Mouse (Mus musculus) ES-E14 (cell line): ENCODE data around the gene Disp1. TPM values are rescaled to one million over a fixed set of nuclear protein-coding genes. Genes with fewer than 3 reads are reported as not detected.

Source experiments
- DNase-seq: peaks from one replicate; pipeline ENCODE4 v3.0.0-alpha.2; 2013; ENCODE audit warnings: low read depth, low spot score
- H3K27ac ChIP-seq: 2 replicates; pipeline ENCODE4 v1.5.1; 2012; ENCODE audit warnings: low read depth, mild to moderate bottlenecking, low read length, moderate library complexity, mixed read lengths; ENCODE audit not compliant: poor library complexity, insufficient read depth, severe bottlenecking
- H3K36me3 ChIP-seq: 2 replicates; pipeline ENCODE4 v1.6.1; 2012; ENCODE audit warnings: mild to moderate bottlenecking, low read length, moderate library complexity, mixed read lengths; ENCODE audit not compliant: control insufficient read depth, poor library complexity, insufficient read depth, severe bottlenecking
- H3K4me1 ChIP-seq, 2 experiments: fragments of 150-350 bp in 1 of 2; sonication (generic) in 1 of 2; 2 replicates each; pipeline ENCODE4 v1.6.1; 2012; ENCODE audit warnings: low read length in 2 of 2, mild to moderate bottlenecking in 1 of 2, mixed read lengths in 1 of 2; ENCODE audit not compliant: control insufficient read depth in 2 of 2, insufficient read depth in 2 of 2, poor library complexity in 1 of 2
- H3K4me3 ChIP-seq, 2 experiments: fragments of 150-350 bp in 1 of 2; sonication (generic) in 1 of 2; 2 replicates each; pipeline ENCODE4 v1.5.1; 2012; ENCODE audit warnings: low read length in 2 of 2, low read depth in 1 of 2, mild to moderate bottlenecking in 1 of 2, mixed read lengths in 1 of 2; ENCODE audit not compliant: insufficient read depth in 1 of 2, poor library complexity in 1 of 2, severe bottlenecking in 1 of 2
- H3K9ac ChIP-seq: 2 replicates; pipeline ENCODE4 v1.6.1; 2012; ENCODE audit warnings: low read depth, mild to moderate bottlenecking, low read length, mixed read lengths; ENCODE audit not compliant: poor library complexity, insufficient read depth, severe bottlenecking
- H3K9me3 ChIP-seq: fragments of 150-350 bp; sonication (generic); 2 replicates; pipeline ENCODE4 v1.6.1; 2012; ENCODE audit warnings: low read depth, mild to moderate bottlenecking, low read length; ENCODE audit not compliant: control insufficient read depth, insufficient read depth
- CHD2 ChIP-seq: IDR thresholded peaks from 2 replicates; pipeline ENCODE4 v1.6.1; 2014; ENCODE audit warnings: mild to moderate bottlenecking, low read depth, low read length, inconsistent platforms
- HCFC1 ChIP-seq: IDR thresholded peaks from 2 replicates; pipeline ENCODE4 v1.6.1; 2012; ENCODE audit warnings: low read length, inconsistent platforms, borderline replicate concordance; ENCODE audit not compliant: insufficient read depth
- MAFK ChIP-seq: IDR thresholded peaks from 2 replicates; pipeline ENCODE4 v1.6.1; 2014; ENCODE audit warnings: mild to moderate bottlenecking, low read depth, low read length, inconsistent platforms; ENCODE audit not compliant: insufficient read depth
- ZC3H11A ChIP-seq: IDR thresholded peaks from 2 replicates; pipeline ENCODE4 v1.6.1; 2012; ENCODE audit warnings: low read depth, mild to moderate bottlenecking, inconsistent platforms, low read length, borderline replicate concordance
- ZNF384 ChIP-seq: IDR thresholded peaks from 2 replicates; pipeline ENCODE4 v1.6.1; 2012; ENCODE audit warnings: low read depth, low read length, inconsistent platforms
- in situ Hi-C, 2 experiments: fragments of 600-800 bp; cut with MboI; formaldehyde crosslinking; loops; one replicate each; pipeline ENCODE4 v1.15.1; 2025; ENCODE audit warnings: low sequenced_read_pairs in 2 of 2, inconsistent platforms in 1 of 2; ENCODE audit not compliant: unreplicated experiment in 2 of 2
- total RNA-seq: library from RNA; depleted of rRNA; stranded (reverse); fragments of 300-350 nt; gene quantifications from 2 replicates; pipeline ENCODE4 v1.2.3, GENCODE M21; 2012

The Disp1 gene
- total RNA-seq, 1 experiment, result 13.5 TPM

DNA sequence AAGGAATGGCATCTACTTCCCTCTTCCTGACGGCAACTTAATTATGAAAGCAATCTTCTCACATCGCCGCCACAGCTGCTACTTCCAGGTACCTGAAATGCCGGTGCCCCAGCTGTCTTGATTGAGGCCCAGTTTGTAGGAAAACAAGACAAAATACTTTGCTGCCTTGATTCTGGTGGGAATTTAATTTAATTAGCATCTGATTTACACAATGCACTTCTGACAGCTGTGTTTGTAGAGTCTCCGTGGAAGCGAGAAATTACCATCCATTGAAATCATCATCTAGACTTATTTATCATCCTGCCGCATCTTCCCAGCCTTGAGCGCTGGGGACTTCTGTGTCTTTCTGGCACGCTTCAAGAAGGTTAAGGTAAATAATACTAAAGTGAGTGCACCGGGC lies 31.3 kb upstream of the Disp1 start:
- in situ Hi-C loops, result loop anchor here in 1 of 2 experiments (25.0 kb wide), 1 partner anchor 690 kb away; the partner anchor contains the start of gene Capn8

DNA sequence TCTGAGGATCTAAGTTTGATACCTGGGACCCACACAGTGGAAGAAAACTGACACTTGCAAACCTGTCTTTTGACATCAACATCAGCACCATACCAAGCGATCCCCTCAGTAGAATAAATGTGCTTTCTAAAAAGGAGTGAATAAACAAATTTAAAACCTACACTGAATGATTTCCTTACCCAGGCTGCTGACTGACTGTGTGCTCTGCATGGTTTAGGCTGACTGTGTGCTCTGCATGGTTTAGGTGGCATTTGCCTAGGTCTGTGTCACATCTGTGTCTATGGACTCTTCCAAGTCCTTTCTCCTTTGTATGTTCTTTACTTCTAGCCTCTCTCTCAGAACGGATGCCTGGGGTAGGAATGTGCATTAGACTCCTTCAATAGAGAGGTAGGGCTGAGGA lies 30.5 kb upstream of the Disp1 start:
- DNase-seq, result no peak
- in situ Hi-C loops, result loop anchor here in 1 of 2 experiments (25.0 kb wide), 1 partner anchor 690 kb away; the partner anchor contains the start of gene Capn8
- no peak overlapping the region for H3K4me3 ChIP-seq
- H3K4me1 ChIP-seq, result no peaks in the 10 kb centered on the region
- H3K36me3 ChIP-seq, result no peaks in the 10 kb centered on the region
- no peak overlapping the region for H3K9ac ChIP-seq
- H3K27ac ChIP-seq, result no peak overlapping the region
- TF ChIP-seq MAFK (no peak), HCFC1 (no peak), ZC3H11A (no peak), CHD2 (no peak), ZNF384 (no peak)
- H3K9me3 ChIP-seq, result no peaks in the 10 kb centered on the region

More for the DNA sequence above, 31.3 kb upstream of the Disp1 start:
- Histone ChIP-seq H3K4me3 (no peak overlapping the region), H3K9me3 (no peaks in the 10 kb centered on the region), H3K27ac (no peak overlapping the region), H3K36me3 (no peaks in the 10 kb centered on the region), H3K4me1 (no peaks in the 10 kb centered on the region), H3K9ac (no peak overlapping the region)
- DNase-seq, result no peak
- TF ChIP-seq ZNF384 (no peak), ZC3H11A (no peak)

DNA sequence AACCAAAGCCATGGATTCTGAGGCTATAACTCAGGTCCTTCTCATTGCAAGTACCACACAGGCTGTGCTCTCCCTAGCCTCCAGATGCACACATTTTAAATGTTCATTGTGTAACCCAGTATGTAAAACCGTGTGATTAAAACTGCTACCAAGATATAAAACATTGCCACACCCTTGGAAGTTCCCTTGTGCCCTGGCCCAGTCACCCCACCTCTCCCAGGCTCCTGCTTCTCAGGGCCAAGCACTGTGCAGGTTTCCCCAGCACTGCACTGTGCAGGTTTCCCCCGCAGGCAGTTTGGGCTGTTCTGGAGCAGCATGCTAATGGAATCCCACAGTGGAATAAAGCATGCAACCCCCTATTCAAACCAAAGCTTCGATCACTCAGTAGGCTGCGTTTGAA lies 29.3 kb upstream of the Disp1 start:
- no peaks in the 10 kb centered on the region for H3K36me3 ChIP-seq
- TF ChIP-seq ZC3H11A, result no peak
- no peak for TF ChIP-seq CHD2
- no peak for TF ChIP-seq HCFC1
- TF ChIP-seq ZNF384, result no peak
- no peak for TF ChIP-seq MAFK
- no peak for DNase-seq
- in situ Hi-C loops, result loop anchor here in 1 of 2 experiments (25.0 kb wide), 1 partner anchor 688 kb away; the partner anchor contains the start of gene Capn8
- H3K4me1 ChIP-seq, result no peaks in the 10 kb centered on the region
- H3K4me3 ChIP-seq, result no peak overlapping the region
- H3K9ac ChIP-seq, result no peak overlapping the region
- H3K27ac ChIP-seq, result no peak overlapping the region
- no peaks in the 10 kb centered on the region for H3K9me3 ChIP-seq

DNA sequence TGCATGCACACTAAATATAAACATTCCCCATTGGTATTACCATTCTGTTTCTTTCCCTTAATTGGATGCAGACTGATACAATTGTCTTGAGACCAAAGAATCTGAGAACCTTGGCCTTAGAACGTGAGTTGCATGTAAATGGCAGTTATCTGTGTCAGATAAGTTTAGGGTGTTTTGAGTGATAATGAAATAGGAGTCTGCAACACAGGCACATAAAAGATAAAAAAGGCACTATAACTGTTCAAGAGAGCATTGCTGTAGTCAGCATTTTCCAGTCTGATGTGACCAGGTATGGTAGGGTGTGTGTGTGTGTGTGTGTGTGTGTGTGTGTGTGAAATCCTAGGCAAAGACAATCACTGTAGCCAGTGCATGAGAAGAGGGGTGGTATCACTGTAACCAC lies 26.8 kb upstream of the Disp1 start:
- H3K36me3 ChIP-seq, result no peaks in the 10 kb centered on the region
- no peaks in the 10 kb centered on the region for H3K9me3 ChIP-seq
- no peaks in the 10 kb centered on the region for H3K4me1 ChIP-seq
- no peak overlapping the region for H3K4me3 ChIP-seq
- H3K27ac ChIP-seq, result no peak overlapping the region
- no peak overlapping the region for H3K9ac ChIP-seq
- in situ Hi-C loops, result no loop called here
- no peak for TF ChIP-seq CHD2
- no peak for TF ChIP-seq ZC3H11A
- TF ChIP-seq HCFC1, result no peak
- no peak for TF ChIP-seq ZNF384
- TF ChIP-seq MAFK, result no peak
- DNase-seq, result no peak

DNA sequence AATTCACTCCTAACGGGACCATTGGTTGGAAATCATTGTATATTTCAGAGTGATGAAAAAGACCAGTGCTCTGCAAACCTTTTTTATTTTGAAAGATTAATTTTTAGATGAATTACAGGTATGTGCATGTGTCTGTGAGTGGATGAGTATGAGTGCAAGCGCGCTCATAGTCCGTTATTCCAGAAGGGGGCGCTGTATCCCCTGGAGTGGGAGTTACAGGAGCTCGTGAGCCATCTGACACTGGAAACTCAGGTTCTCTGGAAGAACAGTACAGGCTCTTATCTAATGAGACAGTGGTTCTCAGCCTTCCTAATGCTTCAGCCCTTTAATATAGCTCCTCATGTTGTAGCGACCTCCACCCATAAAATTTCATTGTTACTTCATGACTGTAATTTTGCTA lies 22.0 kb upstream of the Disp1 start:
- TF ChIP-seq HCFC1 (no peak), ZC3H11A (peak; percentile 42; the same call in 1 of the 2 replicates), ZNF384 (no peak), MAFK (no peak), CHD2 (no peak)
- Histone ChIP-seq H3K9me3 (no peaks in the 10 kb centered on the region), H3K4me3 (no peak overlapping the region), H3K36me3 (no peaks in the 10 kb centered on the region), H3K9ac (no peak overlapping the region), H3K4me1 (no peaks in the 10 kb centered on the region), H3K27ac (no peak overlapping the region)
- DNase-seq, result no peak
- in situ Hi-C loops, result no loop called here
